Mouse (Mus musculus) limb, embryonic 12.5 days (tissue): ENCODE measurements around the gene Slu7. TPM values are rescaled to one million over a fixed set of nuclear protein-coding genes. Genes with fewer than 3 reads are reported as not detected.
A peak's percentile ranks its signal among the peaks of the same experiment; 100 is the strongest.

Experiments used
- ATAC-seq: fragments of 200-750 bp; cut with Nextera tagmentation; 2 replicates; pipeline ENCODE4 v1.8.0; 2017; ENCODE audit warnings: low read depth, moderate TSS enrichment; ENCODE audit not compliant: insufficient number of reproducible peaks, insufficient read depth, low FRiP score, low TSS enrichment
- H3K27ac ChIP-seq: fragments of 300-500 bp; sonication (generic); 2 replicates; pipeline ENCODE4 v1.5.1; 2016; ENCODE audit warnings: mild to moderate bottlenecking, moderate library complexity
- H3K27me3 ChIP-seq: fragments of 300-500 bp; sonication (generic); 2 replicates; pipeline ENCODE4 v1.6.1; 2016; ENCODE audit warnings: mild to moderate bottlenecking, moderate library complexity
- H3K36me3 ChIP-seq: fragments of 300-500 bp; sonication (generic); 2 replicates; pipeline ENCODE4 v1.6.1; 2016; ENCODE audit warnings: mild to moderate bottlenecking, moderate library complexity
- H3K4me1 ChIP-seq: fragments of 300-500 bp; sonication (generic); replicated peaks from 2 replicates; pipeline ENCODE4 v1.6.1; 2016
- H3K4me2 ChIP-seq: fragments of 300-500 bp; sonication (generic); 2 replicates; pipeline ENCODE4 v1.6.1; 2016; ENCODE audit warnings: mild to moderate bottlenecking, moderate library complexity
- H3K4me3 ChIP-seq: fragments of 300-500 bp; sonication (generic); replicated peaks from 2 replicates; pipeline ENCODE4 v1.5.1; 2016; ENCODE audit warnings: mild to moderate bottlenecking
- H3K9ac ChIP-seq: fragments of 300-500 bp; sonication (generic); replicated peaks from 2 replicates; pipeline ENCODE4 v1.6.1; 2016; ENCODE audit warnings: mild to moderate bottlenecking, moderate library complexity
- H3K9me3 ChIP-seq: fragments of 300-500 bp; sonication (generic); 2 replicates; pipeline ENCODE4 v1.6.1; 2016; ENCODE audit warnings: mild to moderate bottlenecking, moderate library complexity
- WGBS: fragments of 180-500 bp; shearing (Covaris S2); methylation state at CpG from one replicate; pipeline ENCODE4 v1.1.7; 2016; 5-methylcytosine and 5-hydroxymethylcytosine counted together
- polyA plus RNA-seq: library from polyadenylated mRNA; unstranded; fragments of >200 nt; fragmentation: Nextera tagmentation; extraction: Ambion mirVana; gene quantifications from 2 replicates; pipeline ENCODE4 v1.2.1, GENCODE M21; 2016

The Slu7 gene
- polyA plus RNA-seq, 1 experiment from 2014 or later = 68.0 TPM

GRCm38 (mm10) chr11:43493815-43494409, 60.4 kb downstream of the Slu7 start:
- H3K27me3 ChIP-seq = no peaks in the 10 kb centered on the region
- H3K9ac ChIP-seq = no peak overlapping the region
- no peak overlapping the region for H3K27ac ChIP-seq
- H3K4me3 ChIP-seq = no peak overlapping the region
- 24% methylated on average over 6 of the region's 6 CpGs for WGBS
- no peaks in the 10 kb centered on the region for H3K9me3 ChIP-seq
- no peak overlapping the region for H3K4me2 ChIP-seq
- H3K36me3 ChIP-seq = no peaks in the 10 kb centered on the region
- H3K4me1 ChIP-seq = no peaks in the 10 kb centered on the region
- ATAC-seq = peak; percentile 72

- Histone ChIP-seq H3K27ac (no peak overlapping the region), H3K27me3 (no peaks in the 10 kb centered on the region), H3K4me2 (no peak overlapping the region), H3K4me3 (no peak overlapping the region), H3K36me3 (no peaks in the 10 kb centered on the region), H3K4me1 (no peaks in the 10 kb centered on the region), H3K9ac (no peak overlapping the region), H3K9me3 (no peaks in the 10 kb centered on the region)
- no peak for ATAC-seq
- WGBS = 52% methylated on average over 8 of the region's 8 CpGs
Observed at GRCm38 (mm10) chr11:43495037-43495436, 61.5 kb downstream of the Slu7 start.

GRCm38 (mm10) chr11:43495532-43495931, 62.0 kb downstream of the Slu7 start:
- no peaks in the 10 kb centered on the region for H3K9me3 ChIP-seq
- H3K4me3 ChIP-seq = no peak overlapping the region
- H3K27ac ChIP-seq = no peak overlapping the region
- no peak overlapping the region for H3K9ac ChIP-seq
- H3K36me3 ChIP-seq = no peaks in the 10 kb centered on the region
- no peak overlapping the region for H3K4me2 ChIP-seq
- WGBS = 61% methylated on average over 3 of the region's 3 CpGs
- H3K27me3 ChIP-seq = no peaks in the 10 kb centered on the region
- H3K4me1 ChIP-seq = no peaks in the 10 kb centered on the region
- ATAC-seq = no peak

Other genes starting within 250 kb of the Slu7 start
- 104 and 106 TPM in 2 replicates for gene Pttg1, start 7.5 kb upstream of the Slu7 start, polyA plus RNA-seq
- gene C1qtnf2, start 40.5 kb downstream of the Slu7 start, polyA plus RNA-seq = 3.2 and 5.0 TPM in 2 replicates
- 22.6 and 23.3 TPM in 2 replicates for gene Ccnjl, start 95.0 kb downstream of the Slu7 start, polyA plus RNA-seq
- gene 4933415A04Rik, start 153.3 kb downstream of the Slu7 start, polyA plus RNA-seq = 4.6 and 6.3 TPM in 2 replicates
- gene Fabp6, start 167.8 kb downstream of the Slu7 start, polyA plus RNA-seq = not detected in 2 replicates
- 43.4 and 49.7 TPM in 2 replicates for gene Pwwp2a, start 248.3 kb downstream of the Slu7 start, polyA plus RNA-seq